Mouse (Mus musculus) midbrain, embryonic 16.5 days (tissue): Measurements from ENCODE around the gene Pmis2. TPM values are rescaled to one million over a fixed set of nuclear protein-coding genes. Genes with fewer than 3 reads are reported as not detected.
A peak's percentile ranks its signal among the peaks of the same experiment; 100 is the strongest.

Experiments used
- ATAC-seq: fragments of 200-750 bp; cut with Nextera tagmentation; 2 replicates; pipeline ENCODE4 v1.8.0; 2017; ENCODE audit warnings: moderate TSS enrichment
- H3K27ac ChIP-seq: fragments of 300-500 bp; sonication (generic); 2 replicates; pipeline ENCODE4 v1.5.1; 2014; ENCODE audit warnings: mild to moderate bottlenecking, low read length, mixed read lengths
- H3K27me3 ChIP-seq: fragments of 300-500 bp; sonication (generic); 2 replicates; pipeline ENCODE4 v1.6.1; 2014; ENCODE audit warnings: low read depth, low read length, mixed read lengths; ENCODE audit not compliant: control insufficient read depth, insufficient read depth
- H3K36me3 ChIP-seq: fragments of 300-500 bp; sonication (generic); 2 replicates; pipeline ENCODE4 v1.6.1; 2014; ENCODE audit warnings: mild to moderate bottlenecking, low read length, moderate library complexity, mixed read lengths; ENCODE audit not compliant: control insufficient read depth, insufficient read depth
- H3K4me1 ChIP-seq: fragments of 300-500 bp; sonication (generic); 2 replicates; pipeline ENCODE4 v1.6.1; 2014; ENCODE audit warnings: mild to moderate bottlenecking, low read length, mixed read lengths; ENCODE audit not compliant: control insufficient read depth, insufficient read depth
- H3K4me2 ChIP-seq: fragments of 300-500 bp; sonication (generic); 2 replicates; pipeline ENCODE4 v1.6.1; 2014; ENCODE audit warnings: mild to moderate bottlenecking, low read length, mixed read lengths
- H3K4me3 ChIP-seq: fragments of 300-500 bp; sonication (generic); 2 replicates; pipeline ENCODE4 v1.5.1; 2014; ENCODE audit warnings: low read depth, mild to moderate bottlenecking, low read length, moderate library complexity, mixed read lengths
- H3K9ac ChIP-seq: fragments of 300-500 bp; sonication (generic); 2 replicates; pipeline ENCODE4 v1.6.1; 2014; ENCODE audit warnings: low read depth, low read length, mixed read lengths
- H3K9me3 ChIP-seq: fragments of 300-500 bp; sonication (generic); replicated peaks from 2 replicates; pipeline ENCODE4 v1.6.1; 2014; ENCODE audit warnings: mild to moderate bottlenecking, low read length, mixed read lengths; ENCODE audit not compliant: control insufficient read depth, poor library complexity, severe bottlenecking
- WGBS: fragments of 180-500 bp; shearing (Covaris S2); extraction: QIAGEN DNeasy Blood & Tissue Kit; methylation state at CpG from one replicate; pipeline ENCODE4 v1.1.7; 2014; 5-methylcytosine and 5-hydroxymethylcytosine counted together
- polyA plus RNA-seq: library from polyadenylated mRNA; unstranded; fragments of >200 nt; fragmentation: Nextera tagmentation; extraction: Ambion mirVana; gene quantifications from 2 replicates; pipeline ENCODE4 v1.2.1, GENCODE M21; 2015

Gene Pmis2
- polyA plus RNA-seq, 1 experiment from 2014 or later, result not detected

DNA sequence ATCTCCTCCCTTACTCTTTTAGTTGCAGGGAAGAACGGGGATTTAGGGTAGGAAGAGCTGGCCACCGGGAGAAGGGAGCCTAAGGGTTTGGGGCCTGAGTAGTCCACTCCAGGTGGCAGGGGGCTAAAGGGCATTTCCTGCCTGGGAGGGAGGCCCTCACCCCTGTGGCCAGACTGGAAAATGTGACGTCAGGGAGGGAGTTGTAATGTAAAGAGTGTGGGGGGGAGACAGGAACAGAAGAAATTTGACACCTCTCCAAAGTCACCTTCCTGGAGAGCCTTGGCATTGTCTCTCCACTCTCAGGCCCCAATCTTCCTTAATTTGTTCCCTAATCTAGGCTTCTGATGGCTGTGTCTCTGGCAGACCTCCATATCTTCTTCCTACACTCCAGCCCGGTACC is 32.3 kb downstream of the Pmis2 start:
- H3K4me2 ChIP-seq, result no peak overlapping the region
- peaks cover 25% of the 10 kb centered on the region for H3K27me3 ChIP-seq
- H3K9ac ChIP-seq, result no peak overlapping the region
- H3K4me3 ChIP-seq, result no peak overlapping the region
- H3K9me3 ChIP-seq, result no peaks in the 10 kb centered on the region
- H3K4me1 ChIP-seq, result 0 out of 2 replicates have a peak, but pooled peaks cover 3% of the 10 kb centered on the region
- WGBS, result 31% methylated on average over 4 of the region's 4 CpGs
- no peak for ATAC-seq
- H3K27ac ChIP-seq, result no peak overlapping the region
- H3K36me3 ChIP-seq, result peaks cover 32% of the 10 kb centered on the region

DNA sequence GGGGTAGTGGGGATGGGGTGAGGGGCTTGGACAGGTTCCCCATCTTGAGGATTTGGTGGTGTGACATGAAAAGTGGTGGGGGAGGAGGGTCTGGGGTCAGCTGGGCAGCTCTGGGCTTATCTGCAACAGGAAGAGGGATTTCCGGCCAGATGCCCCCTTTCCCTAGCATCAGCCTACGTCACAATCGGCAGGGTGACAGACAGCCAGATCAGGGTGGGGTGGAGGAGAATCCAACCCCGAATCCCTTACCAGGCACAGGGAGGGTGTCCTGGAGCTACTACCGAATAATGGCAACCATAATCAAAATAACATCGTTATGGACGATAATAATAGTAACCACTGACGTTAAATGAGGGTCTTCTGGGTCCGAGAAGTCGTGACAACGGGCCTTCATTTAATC is 35.0 kb downstream of the Pmis2 start:
- Histone ChIP-seq H3K27me3 (peaks cover 50% of the 10 kb centered on the region), H3K4me2 (no peak overlapping the region), H3K27ac (no peak overlapping the region), H3K9ac (no peak overlapping the region), H3K4me1 (0 out of 2 replicates have a peak, but pooled peaks cover 3% of the 10 kb centered on the region), H3K9me3 (no peaks in the 10 kb centered on the region), H3K4me3 (no peak overlapping the region), H3K36me3 (peaks cover 7% of the 10 kb centered on the region; the same call in 1 of the 2 replicates)
- ATAC-seq, result no peak
- 32% methylated on average over 11 of the region's 11 CpGs for WGBS

DNA sequence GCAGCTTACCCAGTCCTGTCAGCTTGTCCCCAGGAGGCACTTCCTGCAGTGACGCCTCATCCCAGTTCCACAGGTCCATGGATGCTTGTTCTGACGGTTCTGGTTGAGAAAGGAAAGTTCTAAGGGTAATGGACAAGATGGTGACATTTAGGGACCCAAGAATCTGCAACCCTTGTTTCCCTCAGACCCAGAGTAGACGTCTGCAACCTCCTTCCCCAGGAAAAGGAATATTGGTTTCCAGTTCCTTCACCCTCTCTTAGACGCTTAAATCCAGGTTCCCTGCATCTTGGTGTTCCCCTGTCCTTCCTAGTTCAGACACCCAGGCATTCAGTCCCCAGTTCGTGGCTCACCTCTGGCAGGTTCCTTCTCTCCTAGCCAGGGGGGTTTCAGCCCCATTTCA is 35.7 kb downstream of the Pmis2 start, which contains the start of gene Etv2:
Gene Etv2 (minus strand): TSS at position 101 of the 400 bp plus-strand sequence.
- Histone ChIP-seq H3K36me3 (peaks cover 3% of the 10 kb centered on the region; the same call in 1 of the 2 replicates), H3K27me3 (peaks cover 55% of the 10 kb centered on the region), H3K4me3 (no peak within 1 kb of the TSS), H3K27ac (no peak within 1 kb of the TSS), H3K4me2 (0 out of 2 replicates have a peak within 1 kb of the TSS, but pooled peaks have one; percentile 17), H3K9ac (no peak within 1 kb of the TSS), H3K9me3 (no peaks in the 10 kb centered on the region), H3K4me1 (0 out of 2 replicates have a peak, but pooled peaks cover 3% of the 10 kb centered on the region)
- no peak for ATAC-seq
- WGBS, result 4% methylated on average over 5 of the region's 5 CpGs

DNA sequence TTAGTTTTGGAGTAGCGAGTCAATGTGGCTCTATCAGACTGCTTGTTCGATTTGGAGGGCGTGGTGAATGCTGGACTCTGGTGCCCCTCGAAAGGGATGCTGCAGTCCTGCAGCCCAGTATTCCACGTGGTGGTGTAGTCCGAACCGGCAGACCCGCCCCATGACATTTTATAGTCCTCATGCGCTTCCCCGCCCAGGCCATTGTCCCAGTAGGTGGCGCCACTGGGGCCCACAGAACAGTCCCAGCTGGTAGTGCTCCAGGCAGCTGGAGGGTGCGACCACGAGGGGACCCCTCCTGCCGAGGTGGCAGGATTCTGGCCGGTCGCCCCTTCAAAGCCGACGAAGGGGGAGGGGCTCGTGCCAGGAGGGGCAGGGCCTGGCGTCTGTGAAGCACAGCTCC is 36.8 kb downstream of the Pmis2 start:
- WGBS, result under 1% methylated on average over 20 of the region's 20 CpGs
- Histone ChIP-seq H3K4me1 (0 out of 2 replicates have a peak, but pooled peaks cover 3% of the 10 kb centered on the region), H3K4me2 (0 out of 2 replicates have a peak overlapping the region, but pooled peaks have one; percentile 17), H3K27me3 (peaks cover 59% of the 10 kb centered on the region), H3K27ac (no peak overlapping the region), H3K36me3 (no peaks in the 10 kb centered on the region), H3K4me3 (no peak overlapping the region), H3K9me3 (no peaks in the 10 kb centered on the region), H3K9ac (no peak overlapping the region)
- ATAC-seq, result no peak; the same call in 1 of the 2 replicates

DNA sequence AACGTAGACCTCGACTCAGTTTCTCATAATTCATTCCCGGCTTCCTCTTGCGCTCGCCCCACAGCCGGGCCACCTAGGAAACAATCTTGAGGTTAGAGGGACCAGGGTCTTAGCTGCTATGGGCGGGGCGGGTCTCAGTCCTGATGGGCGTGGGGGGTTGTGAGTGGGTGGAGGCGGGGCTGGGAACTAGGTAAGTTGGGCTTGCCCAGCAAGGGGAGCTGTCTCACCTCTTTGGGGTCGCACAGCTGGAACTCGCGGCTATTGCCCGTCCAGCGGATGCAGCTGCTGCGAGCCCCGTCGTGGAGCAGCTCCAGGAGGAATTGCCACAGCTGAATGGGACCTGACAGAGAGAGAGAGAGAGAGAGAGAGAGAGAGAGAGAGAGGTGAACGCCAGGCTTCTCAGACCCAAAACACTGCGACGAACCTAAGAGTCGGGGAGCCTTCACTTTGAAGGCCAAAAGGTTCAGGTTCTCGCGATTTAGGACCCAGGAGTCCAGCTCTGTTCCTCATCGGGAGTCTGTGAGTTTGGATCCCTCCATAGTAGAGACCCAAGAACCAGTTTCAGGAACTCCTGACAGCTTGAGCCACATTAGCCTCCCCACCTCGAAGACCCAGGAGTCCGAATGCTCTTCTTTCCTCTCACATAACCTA is 37.5 kb downstream of the Pmis2 start:
- Histone ChIP-seq H3K27me3 (peaks cover 62% of the 10 kb centered on the region), H3K4me2 (no peak overlapping the region), H3K27ac (no peak overlapping the region), H3K4me3 (no peak overlapping the region), H3K9me3 (no peaks in the 10 kb centered on the region), H3K4me1 (0 out of 2 replicates have a peak, but pooled peaks cover 3% of the 10 kb centered on the region), H3K9ac (no peak overlapping the region), H3K36me3 (no peaks in the 10 kb centered on the region)
- 4% methylated on average over 27 of the region's 27 CpGs for WGBS
- ATAC-seq, result no peak

DNA sequence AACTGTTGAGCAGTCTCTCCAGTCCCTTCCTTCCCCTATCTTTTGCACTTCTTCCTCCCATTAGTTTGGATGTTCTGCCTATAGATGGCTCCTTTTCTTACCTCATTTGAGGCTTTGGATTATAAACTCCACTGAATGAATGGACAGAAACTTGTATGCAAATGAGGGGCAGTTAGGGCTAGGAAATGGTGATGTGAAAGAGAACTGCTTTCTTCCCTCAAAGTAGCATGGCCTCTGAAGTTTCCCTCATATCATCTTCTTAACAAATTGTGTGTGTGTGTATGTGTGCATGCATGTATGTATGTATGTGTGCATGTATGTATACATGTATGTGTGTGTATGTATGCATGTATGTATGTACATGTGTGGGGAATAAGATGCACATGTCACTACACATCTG is 42.4 kb downstream of the Pmis2 start:
- ATAC-seq, result no peak
- no peaks in the 10 kb centered on the region for H3K9me3 ChIP-seq
- H3K9ac ChIP-seq, result no peak overlapping the region
- H3K4me1 ChIP-seq, result peaks cover 9% of the 10 kb centered on the region
- H3K27ac ChIP-seq, result no peak overlapping the region
- H3K4me2 ChIP-seq, result no peak overlapping the region
- H3K4me3 ChIP-seq, result no peak overlapping the region
- peaks cover 36% of the 10 kb centered on the region for H3K27me3 ChIP-seq
- H3K36me3 ChIP-seq, result 0 out of 2 replicates have a peak, but pooled peaks cover 3% of the 10 kb centered on the region

DNA sequence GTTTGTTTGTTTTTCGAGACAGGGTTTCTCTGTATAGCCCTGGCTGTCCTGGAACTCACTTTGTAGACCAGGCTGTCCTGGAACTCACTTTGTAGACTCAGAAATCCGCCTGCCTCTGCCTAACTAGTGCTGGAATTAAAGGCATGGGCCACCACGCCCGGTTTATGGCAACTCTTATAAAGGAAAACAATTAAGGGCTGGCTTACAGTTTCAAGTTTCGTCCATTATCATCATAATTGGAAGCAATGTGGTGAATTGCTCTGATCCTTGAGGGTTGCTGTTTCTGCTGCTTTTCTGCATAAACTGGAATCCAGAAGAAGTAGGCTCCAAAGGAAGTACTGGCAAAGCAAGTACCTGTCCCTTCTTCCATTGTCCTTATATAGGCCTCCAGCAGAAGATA is 44.8 kb downstream of the Pmis2 start:
- H3K27me3 ChIP-seq, result peaks cover 14% of the 10 kb centered on the region
- no peak overlapping the region for H3K27ac ChIP-seq
- H3K4me3 ChIP-seq, result no peak overlapping the region
- H3K36me3 ChIP-seq, result peaks cover 8% of the 10 kb centered on the region; the same call in 1 of the 2 replicates
- 86% methylated on average over 5 of the region's 5 CpGs for WGBS
- peaks cover 9% of the 10 kb centered on the region for H3K4me1 ChIP-seq
- no peak overlapping the region for H3K9ac ChIP-seq
- no peak for ATAC-seq
- no peak overlapping the region; the same call in 1 of the 2 replicates for H3K4me2 ChIP-seq
- no peaks in the 10 kb centered on the region for H3K9me3 ChIP-seq

DNA sequence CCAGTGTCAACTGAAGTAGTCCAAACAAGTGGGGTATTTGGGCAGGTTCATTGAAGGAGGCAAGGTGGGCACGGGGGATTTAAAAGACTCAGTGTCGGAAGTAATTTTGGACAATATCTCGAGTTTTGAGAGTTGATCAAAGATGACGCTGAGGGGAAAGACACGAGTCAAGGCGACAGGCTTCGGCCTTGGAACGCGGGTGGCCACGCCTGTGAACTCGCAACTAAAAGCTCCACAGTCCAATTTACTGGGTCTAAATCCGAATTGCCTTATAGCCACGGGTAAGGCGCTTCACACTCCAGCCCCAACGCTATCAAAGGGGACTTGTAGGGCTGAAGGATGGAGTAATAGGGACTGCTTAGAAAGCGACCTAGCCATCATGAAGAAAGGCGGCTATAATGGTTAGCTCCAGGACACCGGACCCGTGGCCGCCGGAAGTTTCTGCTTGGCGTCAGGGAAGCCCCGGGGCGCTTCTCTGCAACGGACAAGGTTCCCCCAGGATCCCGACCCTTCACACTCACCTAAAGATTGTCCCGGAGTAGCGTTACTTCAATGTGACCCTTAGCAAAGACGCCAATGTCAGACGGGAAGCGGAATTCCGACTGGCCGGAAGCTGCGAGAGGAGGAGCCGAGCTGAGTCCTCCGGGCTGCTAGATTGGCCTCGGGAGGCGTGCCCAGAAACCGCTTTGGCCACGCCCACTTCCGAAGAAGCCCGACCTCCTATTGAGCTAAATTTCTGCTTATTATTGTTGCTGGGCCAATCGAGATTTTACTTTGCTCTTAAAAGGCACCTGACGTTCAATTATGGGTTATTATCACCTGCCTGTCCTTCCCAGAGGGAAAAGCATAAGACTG is 45.6 kb downstream of the Pmis2 start, which contains the start of gene Cox6b1:
Gene Cox6b1 (minus strand): TSS at position 622 of the 855 bp plus-strand sequence.
- Histone ChIP-seq H3K9me3 (no peaks in the 10 kb centered on the region), H3K36me3 (peaks cover 8% of the 10 kb centered on the region; the same call in 1 of the 2 replicates), H3K9ac (peak within 1 kb of the TSS; percentile 72), H3K4me3 (peak within 1 kb of the TSS; percentile 69), H3K4me2 (peak within 1 kb of the TSS; percentile 96), H3K27me3 (peaks cover 7% of the 10 kb centered on the region), H3K27ac (peak within 1 kb of the TSS; percentile 54), H3K4me1 (peaks cover 9% of the 10 kb centered on the region)
- WGBS, result 1% methylated on average over 44 of the region's 44 CpGs
- ATAC-seq, result peak; percentile 93
